Mouse (Mus musculus) spleen, adult 2 months (tissue): ENCODE results near the gene Sepsecs. TPM values are rescaled to one million over a fixed set of nuclear protein-coding genes. Genes with fewer than 3 reads are reported as not detected.

ENCODE experiments used
- DNase-seq, 2 experiments: peaks; one replicate each; pipeline versions ENCODE4 v3.0.0 to v3.0.0-alpha.2; 2012 to 2021; ENCODE audit warnings: low spot score in 2 of 2, low read depth in 1 of 2
- H3K27ac ChIP-seq: fragments of 200-500 bp; 2 replicates; pipeline ENCODE4 v1.5.1; 2012; ENCODE audit warnings: low read length, inconsistent platforms; ENCODE audit not compliant: insufficient read depth
- H3K27me3 ChIP-seq: fragments of 200-500 bp; 2 replicates; pipeline ENCODE4 v1.6.1; 2012; ENCODE audit warnings: mild to moderate bottlenecking, moderate library complexity, low read length, inconsistent platforms; ENCODE audit not compliant: control insufficient read depth, insufficient read depth
- H3K36me3 ChIP-seq: fragments of 200-500 bp; 2 replicates; pipeline ENCODE4 v1.6.1; 2012; ENCODE audit warnings: mild to moderate bottlenecking, low read length, inconsistent platforms; ENCODE audit not compliant: control insufficient read depth, insufficient read depth
- H3K4me1 ChIP-seq: fragments of 200-500 bp; 2 replicates; pipeline ENCODE4 v1.6.1; 2011; ENCODE audit warnings: inconsistent platforms; ENCODE audit not compliant: control insufficient read depth, insufficient read depth, insufficient read length
- H3K4me3 ChIP-seq: fragments of 200-500 bp; 2 replicates; pipeline ENCODE4 v1.5.1; 2011; ENCODE audit warnings: mild to moderate bottlenecking, inconsistent platforms; ENCODE audit not compliant: insufficient read depth, insufficient read length; ENCODE audit errors: extremely low read depth
- CTCF ChIP-seq: fragments of 200-500 bp; IDR thresholded peaks from 2 replicates; pipeline ENCODE4 v1.5.1; 2011; ENCODE audit warnings: mild to moderate bottlenecking, inconsistent platforms; ENCODE audit not compliant: insufficient read depth, insufficient read length, insufficient replicate concordance; ENCODE audit errors: extremely low read depth
- POLR2A ChIP-seq: fragments of 200-500 bp; IDR thresholded peaks from 2 replicates; pipeline ENCODE4 v1.6.1; 2011; ENCODE audit warnings: low read depth, low read length, inconsistent platforms
- WGBS: fragments of 180-500 bp; shearing (Covaris S2); methylation state at CpG from one replicate; pipeline ENCODE4 v1.1.7; 2018; 5-methylcytosine and 5-hydroxymethylcytosine counted together
- polyA plus RNA-seq: library from polyadenylated mRNA; depleted of rRNA; stranded (reverse); fragments of >200 nt; gene quantifications from 2 replicates; pipeline ENCODE4 v1.2.3, GENCODE M21; 2012

Gene Sepsecs
- polyA plus RNA-seq, 1 experiment, result 3.1 TPM

DNA sequence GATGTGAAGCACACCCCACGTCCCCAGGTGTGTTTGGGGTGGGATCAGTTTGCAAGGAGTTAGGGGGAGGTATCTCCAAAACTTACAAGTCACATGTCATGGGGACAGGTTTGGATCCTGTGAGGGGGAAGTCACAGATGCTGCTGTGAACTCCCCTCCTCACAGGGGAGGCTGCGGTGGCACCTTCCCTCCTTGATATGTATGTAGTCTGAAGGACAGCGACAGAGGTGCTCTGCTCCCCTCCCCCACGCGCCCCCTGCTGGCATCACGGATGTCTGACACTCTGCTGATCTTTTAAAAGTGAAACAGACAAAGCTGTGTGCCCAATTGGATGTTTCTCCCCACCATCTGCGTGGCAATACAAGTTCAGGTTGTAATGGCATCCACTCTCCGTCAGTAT is 35.5 kb downstream of the Sepsecs start:
- Histone ChIP-seq H3K27me3 (no peaks in the 10 kb centered on the region), H3K27ac (no peak overlapping the region), H3K4me3 (no peak overlapping the region; the same call in 1 of the 2 replicates), H3K36me3 (no peaks in the 10 kb centered on the region), H3K4me1 (no peaks in the 10 kb centered on the region)
- TF ChIP-seq POLR2A (no peak), CTCF (peak; percentile 81; the same call in 1 of the 2 replicates)
- WGBS, result 19% methylated on average over 8 of the region's 8 CpGs
- peak; percentile 29 to 68 for DNase-seq

DNA sequence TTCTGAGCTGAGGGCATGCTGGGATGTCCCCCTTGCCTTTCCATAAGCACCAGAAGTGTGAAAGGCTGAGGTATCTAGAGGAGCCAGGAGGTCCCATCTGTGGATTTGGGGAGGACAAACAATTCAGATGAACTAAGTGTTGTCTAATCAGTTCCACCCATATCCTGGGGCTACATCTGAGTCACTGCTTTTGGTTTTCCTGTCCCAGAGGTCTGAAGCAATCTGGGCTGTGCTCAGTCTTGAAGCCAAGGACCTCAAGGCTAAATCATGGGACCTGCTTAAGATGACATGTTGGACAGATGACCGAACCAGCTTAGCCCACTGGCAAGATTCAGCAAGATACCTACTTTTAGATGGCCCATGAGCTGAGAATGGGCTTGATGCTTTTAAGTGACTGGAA is 39.0 kb downstream of the Sepsecs start:
- TF ChIP-seq CTCF, result no peak
- no peak for TF ChIP-seq POLR2A
- Histone ChIP-seq H3K27me3 (no peaks in the 10 kb centered on the region), H3K4me3 (no peak overlapping the region), H3K36me3 (no peaks in the 10 kb centered on the region), H3K27ac (no peak overlapping the region), H3K4me1 (no peaks in the 10 kb centered on the region)
- WGBS, result 100% methylated on average over 1 of the region's 1 CpGs
- DNase-seq, result no peak

- Histone ChIP-seq H3K27me3 (no peaks in the 10 kb centered on the region), H3K27ac (no peak overlapping the region), H3K4me1 (no peaks in the 10 kb centered on the region), H3K36me3 (no peaks in the 10 kb centered on the region), H3K4me3 (no peak overlapping the region)
- DNase-seq, result no peak
- 89% methylated on average over 6 of the region's 6 CpGs for WGBS
- TF ChIP-seq POLR2A (no peak), CTCF (no peak)
Measured at GRCm38 (mm10) chr5:52629214-52629613, 40.3 kb downstream of the Sepsecs start.

GRCm38 (mm10) chr5:52628783-52629182 is 40.7 kb downstream of the Sepsecs start:
- TF ChIP-seq CTCF, result no peak
- TF ChIP-seq POLR2A, result no peak
- DNase-seq, result no peak
- WGBS, result 80% methylated on average over 3 of the region's 3 CpGs
- no peaks in the 10 kb centered on the region for H3K27me3 ChIP-seq
- H3K4me3 ChIP-seq, result no peak overlapping the region
- H3K36me3 ChIP-seq, result no peaks in the 10 kb centered on the region
- no peaks in the 10 kb centered on the region for H3K4me1 ChIP-seq
- no peak overlapping the region for H3K27ac ChIP-seq

GRCm38 (mm10) chr5:52627713-52628112 is 41.8 kb downstream of the Sepsecs start:
- Histone ChIP-seq H3K4me1 (no peaks in the 10 kb centered on the region), H3K36me3 (no peaks in the 10 kb centered on the region), H3K27ac (no peak overlapping the region), H3K4me3 (no peak overlapping the region), H3K27me3 (no peaks in the 10 kb centered on the region)
- DNase-seq, result no peak
- TF ChIP-seq CTCF (no peak), POLR2A (no peak)
- 90% methylated on average over 8 of the region's 8 CpGs for WGBS

DNA sequence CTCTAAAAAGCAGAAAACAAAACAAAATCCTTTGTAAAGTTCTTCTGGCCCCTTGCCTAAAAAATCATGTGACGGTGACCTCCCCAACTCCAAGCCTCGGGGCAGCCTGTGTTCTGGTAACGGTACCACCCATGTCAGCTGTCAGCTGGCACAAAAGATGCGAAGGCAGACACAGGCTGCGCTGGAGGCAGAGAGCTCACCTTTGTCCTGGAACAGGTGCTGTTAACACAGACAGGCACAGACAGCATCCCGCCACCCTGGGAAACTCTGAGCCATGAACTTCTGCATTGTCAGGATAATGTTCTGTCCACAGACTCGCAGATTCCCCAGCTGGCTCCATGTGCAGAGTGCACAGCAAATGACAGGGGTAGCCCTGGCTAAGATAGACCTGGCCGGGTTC is 43.4 kb downstream of the Sepsecs start:
- Histone ChIP-seq H3K27me3 (no peaks in the 10 kb centered on the region), H3K36me3 (no peaks in the 10 kb centered on the region), H3K4me1 (no peaks in the 10 kb centered on the region), H3K4me3 (no peak overlapping the region), H3K27ac (no peak overlapping the region)
- DNase-seq, result no peak
- 66% methylated on average over 8 of the region's 8 CpGs for WGBS
- TF ChIP-seq POLR2A (no peak), CTCF (no peak)

DNA sequence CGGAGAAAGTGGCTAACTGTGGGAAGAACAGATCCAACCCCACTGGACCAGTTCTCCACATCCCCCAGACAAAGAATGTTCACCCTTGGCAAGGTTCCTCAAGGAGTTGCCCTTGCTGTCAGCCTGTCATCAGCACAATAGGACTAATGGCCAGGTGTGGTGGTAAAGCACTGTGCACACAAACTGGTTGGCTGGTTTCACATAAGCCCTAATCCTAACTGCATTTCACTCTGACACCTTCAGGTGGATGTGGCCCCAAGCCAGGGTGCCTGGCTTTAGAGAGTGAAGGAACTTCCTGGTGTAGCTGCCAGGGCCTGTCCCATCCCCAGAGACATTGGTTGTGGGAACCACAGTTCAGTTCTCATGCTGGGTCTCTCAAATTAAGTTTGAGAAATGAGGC is 44.6 kb downstream of the Sepsecs start:
- 86% methylated on average over 1 of the region's 1 CpGs for WGBS
- TF ChIP-seq POLR2A, result no peak
- no peak for TF ChIP-seq CTCF
- Histone ChIP-seq H3K27ac (no peak overlapping the region), H3K4me3 (no peak overlapping the region), H3K4me1 (no peaks in the 10 kb centered on the region), H3K27me3 (no peaks in the 10 kb centered on the region), H3K36me3 (no peaks in the 10 kb centered on the region)
- DNase-seq, result no peak
